ENCODE assay signal across 9 mouse cellular contexts in genomic region chr12:11266282-11266985, GRCm38 (mm10). TPM values are rescaled to one million over a fixed set of nuclear protein-coding genes. Genes with fewer than 3 reads are reported as not detected.
DNase-seq lines count a peak whose midpoint lies in the region; TF ChIP-seq lines count a peak whose summit lies in the region.
"Had no signal": no experiment of that assay in that cellular context is flagged by ENCODE, and none has a peak within 500 bp of the region (broad histone marks: within the 10 kb centered on the region; RNA-seq: fewer than 3 reads in every experiment).

No protein-coding gene starts in this region.

- no peaks in the 10 kb centered on the region for H3K27me3 ChIP-seq in midbrain, embryonic 10.5 days (ENCODE audit: low read depth, poor library complexity, severe bottlenecking)

- intact Hi-C loops in gastrocnemius, adult 2 months (cut with DNase I) = loop anchor here (1.0 to 2.0 kb wide), 2 partner anchors 64 to 69 kb away; no protein-coding TSS in a partner anchor

- no peaks in the 10 kb centered on the region for H3K9me3 ChIP-seq in midbrain, embryonic 10.5 days (replicated peaks)

- peak overlapping the region; percentile 93 for H3K4me3 ChIP-seq in gastrocnemius, adult 2 months
- H3K4me3 ChIP-seq in midbrain, embryonic 10.5 days = peak overlapping the region; percentile 78

- H3K4me1 ChIP-seq in midbrain, embryonic 10.5 days = peaks cover 46% of the 10 kb centered on the region

- 1% methylated on average over 51 of the region's 51 CpGs for WGBS in midbrain, embryonic 10.5 days

- peak overlapping the region; percentile 99 for H3K27ac ChIP-seq in gastrocnemius, adult 2 months
- H3K27ac ChIP-seq in midbrain, embryonic 10.5 days (replicated peaks) = peak overlapping the region; percentile 93

- peaks cover 2% of the 10 kb centered on the region; the same call in 1 of the 2 replicates for H3K36me3 ChIP-seq in midbrain, embryonic 10.5 days

- DNase-seq in adrenal gland, postnatal 10 days = peak; percentile 76
- DNase-seq in adrenal gland, postnatal 4 days (ENCODE audit: low spot score in 2 of 2) = no peak
- peak; percentile 6 for DNase-seq in thymus, postnatal 0 days (ENCODE audit: low spot score)
- DNase-seq in thymus, adult 18-20 months = no peak
- DNase-seq in gastrocnemius, adult 2 months = peak; percentile 86
- peak; percentile 62 to 78 for DNase-seq in kidney, postnatal 4 days
- DNase-seq in midbrain, embryonic 10.5 days (ENCODE audit: low spot score) = no peak
- no peak for DNase-seq in spleen, adult 18-20 months

- TF ChIP-seq CTCF in gastrocnemius, adult 2 months (IDR thresholded peaks at IDR 0.05) = no peak

RNA-seq across cellular contexts. Expression of gene Smc6, which starts 0.7 kb away (rescaled TPM):
- 10 to 100 TPM; 50.0 to 58.1 TPM for total RNA-seq in adrenal gland, postnatal 10 days (2021)
- 10 to 100 TPM; 61.7 to 66.1 TPM for total RNA-seq in adrenal gland, postnatal 4 days (2021)
- polyA plus RNA-seq in thymus, postnatal 0 days (2015; fragmentation: Nextera tagmentation; extraction: Ambion mirVana) = 148 and 173 TPM in 2 replicates
- total RNA-seq in gastrocnemius, adult 2 months (2021) = 10 to 100 TPM; 30.3 to 43.4 TPM
- polyA plus RNA-seq in midbrain, embryonic 10.5 days (2016; fragmentation: Nextera tagmentation; extraction: Ambion mirVana) = 130 TPM in 2 replicates

RNA-seq across cellular contexts. Expression of gene Gen1, which starts 0.8 kb away (rescaled TPM):
- total RNA-seq in adrenal gland, postnatal 10 days (2021) = 1 to 10 TPM; 5.6 to 7.6 TPM
- 1 to 10 TPM; 6.3 to 10.0 TPM for total RNA-seq in adrenal gland, postnatal 4 days (2021)
- polyA plus RNA-seq in thymus, postnatal 0 days (2015; fragmentation: Nextera tagmentation; extraction: Ambion mirVana) = 6.5 and 7.5 TPM in 2 replicates
- total RNA-seq in gastrocnemius, adult 2 months (2021) = 1 to 10 TPM; 2.2 to 3.2 TPM
- 15.3 and 17.9 TPM in 2 replicates for polyA plus RNA-seq in midbrain, embryonic 10.5 days (2016; fragmentation: Nextera tagmentation; extraction: Ambion mirVana)

RNA-seq across cellular contexts. Expression of gene Msgn1, which starts 57.7 kb away (rescaled TPM):
- not detected for total RNA-seq in adrenal gland, postnatal 10 days (2021)
- not detected for total RNA-seq in adrenal gland, postnatal 4 days (2021)
- not detected in 2 replicates for polyA plus RNA-seq in thymus, postnatal 0 days (2015; fragmentation: Nextera tagmentation; extraction: Ambion mirVana)
- not detected for total RNA-seq in gastrocnemius, adult 2 months (2021)
- not detected in 2 replicates for polyA plus RNA-seq in midbrain, embryonic 10.5 days (2016; fragmentation: Nextera tagmentation; extraction: Ambion mirVana)
- total RNA-seq: heart, postnatal 36 days had no signal

Comparison
In these comparisons a context has a peak if more than half of its experiments do, and no peak if none do; other contexts are left out.
1. DNase-seq: peak in adrenal gland, postnatal 10 days (single experiment), thymus, postnatal 0 days (single experiment), gastrocnemius, adult 2 months (single experiment) and kidney, postnatal 4 days (2 of 2); none in adrenal gland, postnatal 4 days (0 of 2), thymus, adult 18-20 months (0 of 2), midbrain, embryonic 10.5 days (single experiment) and spleen, adult 18-20 months (0 of 2).